Mouse (Mus musculus): ENCODE measurements at regions not wholly inside any gene's neighbourhood (a gene's known extent, or its start where the extent isn't known, plus 50 kb on each side); places are given as distances from the start of the nearest gene placed in this dataset.

GRCm38 (mm10) chr13:46364202-46364912 is 53.9 kb upstream of the Rbm24 start:
- no peaks in the 10 kb centered on the region for H3K27me3 ChIP-seq (ENCODE audit: insufficient read depth, low read length)
- no peak for TF ChIP-seq CTCF (IDR thresholded peaks at IDR 0.05; ENCODE audit: low read depth)
- no peak overlapping the region for H3K9ac ChIP-seq
- no peak for DNase-seq
- no peak overlapping the region for H3K4me3 ChIP-seq (ENCODE audit: low read depth, low read length)
- H3K9me3 ChIP-seq (ENCODE audit: low read length) = no peaks in the 10 kb centered on the region
- ATAC-seq = peak; percentile 56
- no peaks in the 10 kb centered on the region for H3K36me3 ChIP-seq (ENCODE audit: insufficient read depth)
- 69% methylated on average over 7 of the region's 7 CpGs for WGBS
- H3K27ac ChIP-seq (ENCODE audit: low read depth, low read length) = peak overlapping the region; percentile 81; the same call in 1 of the 2 replicates
- peaks cover 13% of the 10 kb centered on the region; the same call in 1 of the 2 replicates for H3K4me1 ChIP-seq (ENCODE audit: insufficient read depth)
- no peak overlapping the region for H3K4me2 ChIP-seq (ENCODE audit: low read depth)

DNA sequence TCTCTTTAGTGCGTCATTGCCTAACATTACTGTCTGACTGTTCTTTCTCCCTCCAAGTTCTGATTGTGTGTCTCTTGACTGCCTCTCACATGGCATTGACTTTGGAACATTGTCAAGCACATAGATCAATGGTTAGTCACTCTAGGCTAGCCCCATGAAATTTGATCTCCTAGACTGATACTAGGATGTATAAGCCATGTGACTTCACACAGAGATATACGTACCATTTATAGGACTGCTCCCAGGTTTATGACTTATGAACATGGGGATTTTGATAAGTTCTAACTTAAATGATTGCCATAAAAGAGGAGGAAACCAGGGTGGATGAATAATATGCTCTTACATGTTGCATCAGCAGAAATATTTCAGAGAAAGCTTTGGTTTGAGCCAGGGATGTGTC is 52.9 kb upstream of the Rbm24 start:
- no peak for TF ChIP-seq CTCF (IDR thresholded peaks at IDR 0.05; ENCODE audit: low read depth)
- no peaks in the 10 kb centered on the region for H3K36me3 ChIP-seq (ENCODE audit: insufficient read depth)
- WGBS = 89% methylated on average over 2 of the region's 2 CpGs
- H3K9ac ChIP-seq = no peak overlapping the region
- DNase-seq = no peak
- no peak overlapping the region for H3K27ac ChIP-seq (ENCODE audit: low read depth, low read length)
- peaks cover 13% of the 10 kb centered on the region; the same call in 1 of the 2 replicates for H3K4me1 ChIP-seq (ENCODE audit: insufficient read depth)
- no peaks in the 10 kb centered on the region for H3K9me3 ChIP-seq (ENCODE audit: low read length)
- ATAC-seq = no peak
- no peak overlapping the region for H3K4me2 ChIP-seq (ENCODE audit: low read depth)
- H3K27me3 ChIP-seq (ENCODE audit: insufficient read depth, low read length) = no peaks in the 10 kb centered on the region
- H3K4me3 ChIP-seq (ENCODE audit: low read depth, low read length) = no peak overlapping the region
